Mouse (Mus musculus): ENCODE measurements around the gene Hlx. TPM values are rescaled to one million over a fixed set of nuclear protein-coding genes. Genes with fewer than 3 reads are reported as not detected.

Gene Hlx
- total RNA-seq, 2 experiments from 2014 or later = 23.3 to 39.3 TPM

DNA sequence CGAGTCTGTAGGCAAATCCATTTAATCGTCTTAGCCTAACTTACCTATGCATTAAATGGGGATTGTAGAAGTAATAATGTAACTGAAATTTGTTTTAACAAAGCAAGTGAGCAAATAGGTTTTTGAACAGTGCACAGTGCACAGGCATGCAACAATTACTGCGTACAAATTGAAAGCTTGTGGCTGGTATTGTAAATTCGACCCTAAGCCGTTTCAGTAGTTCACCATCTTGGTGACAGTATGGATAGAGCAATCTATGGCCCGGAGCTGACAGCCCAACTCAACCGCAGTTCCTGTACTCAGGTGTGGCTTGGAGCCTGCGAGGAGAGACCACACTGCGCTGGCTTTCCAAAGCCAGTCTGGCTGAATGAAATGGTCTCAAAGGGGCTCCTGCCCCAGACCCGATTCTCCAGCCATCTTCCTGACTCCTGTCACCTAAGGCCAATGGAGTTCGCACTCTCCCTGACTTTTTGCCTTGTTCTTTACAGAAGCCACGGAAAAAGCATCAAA is 14.7 kb downstream of the Hlx start:
- ATAC-seq (ENCODE audit: poor library complexity, severe bottlenecking) = no peak

DNA sequence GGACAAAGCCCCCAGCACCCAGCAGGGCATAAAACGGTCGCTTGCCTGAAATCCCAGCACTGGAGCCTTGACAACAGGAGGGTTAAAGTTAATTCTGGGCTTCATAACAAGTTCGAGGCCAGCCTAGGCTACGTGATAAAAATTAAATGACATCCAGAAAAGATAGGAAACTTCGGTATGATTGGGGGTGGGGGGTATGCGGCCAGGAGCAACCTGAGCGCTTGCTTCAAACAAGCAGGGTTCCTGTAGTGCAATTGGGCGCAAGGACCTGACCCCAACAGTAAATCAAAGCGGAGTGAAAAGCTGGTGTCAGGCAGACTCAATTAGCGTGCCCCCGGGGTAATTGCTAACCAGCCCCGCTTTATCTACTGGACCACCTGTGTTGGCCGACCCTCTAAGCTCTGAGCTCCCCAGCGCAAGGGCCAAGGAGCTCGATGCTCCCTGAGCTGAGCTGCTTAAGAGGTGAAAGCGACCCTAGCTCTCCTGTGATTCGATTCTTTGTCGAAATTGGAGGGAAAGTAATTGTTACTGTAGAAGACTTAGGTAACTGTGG is 15.3 kb downstream of the Hlx start:
- no peak for ATAC-seq (ENCODE audit: poor library complexity, severe bottlenecking)

DNA sequence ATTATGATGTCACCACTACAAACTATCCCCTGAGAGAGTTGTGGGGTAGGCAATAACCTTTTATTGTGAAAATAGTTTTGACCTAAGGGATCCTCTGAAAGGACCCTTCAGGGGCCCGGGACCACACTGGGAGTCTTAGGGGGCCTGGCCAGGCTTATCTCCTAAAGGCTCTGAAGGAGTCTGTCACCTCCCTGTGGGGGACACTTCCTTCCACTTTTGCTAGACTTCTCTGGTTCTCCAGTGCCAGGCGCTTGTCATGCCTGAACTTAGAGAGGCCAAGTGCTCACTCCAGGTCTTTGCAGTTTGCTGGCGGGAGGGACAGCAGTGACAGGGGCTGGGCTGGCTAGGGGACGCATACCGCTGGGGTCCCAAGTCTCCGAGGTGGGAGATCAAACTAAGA is 16.3 kb downstream of the Hlx start:
- ATAC-seq (ENCODE audit: poor library complexity, severe bottlenecking) = 0 out of 2 replicates have a peak, but pooled peaks have one; percentile 33

DNA sequence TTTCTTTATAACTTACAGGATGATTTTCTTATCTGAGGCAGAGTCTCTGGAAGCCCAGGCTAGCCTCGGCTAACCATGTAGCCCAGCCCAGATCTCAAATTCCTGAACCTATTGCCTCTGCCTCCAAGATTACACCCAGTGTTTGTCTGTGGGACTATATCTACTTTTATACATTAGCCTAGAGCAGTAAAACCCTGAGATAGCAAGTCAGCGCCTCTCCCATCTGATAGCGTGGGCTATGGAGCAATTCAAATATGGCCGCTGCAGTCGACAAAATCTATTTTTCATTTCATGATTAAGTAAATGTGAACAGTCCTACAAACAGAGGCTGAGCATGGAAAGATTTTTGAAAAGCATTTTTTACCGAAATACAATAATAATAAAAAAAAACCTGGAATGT is 16.7 kb downstream of the Hlx start:
- no peak for ATAC-seq (ENCODE audit: poor library complexity, severe bottlenecking)

DNA sequence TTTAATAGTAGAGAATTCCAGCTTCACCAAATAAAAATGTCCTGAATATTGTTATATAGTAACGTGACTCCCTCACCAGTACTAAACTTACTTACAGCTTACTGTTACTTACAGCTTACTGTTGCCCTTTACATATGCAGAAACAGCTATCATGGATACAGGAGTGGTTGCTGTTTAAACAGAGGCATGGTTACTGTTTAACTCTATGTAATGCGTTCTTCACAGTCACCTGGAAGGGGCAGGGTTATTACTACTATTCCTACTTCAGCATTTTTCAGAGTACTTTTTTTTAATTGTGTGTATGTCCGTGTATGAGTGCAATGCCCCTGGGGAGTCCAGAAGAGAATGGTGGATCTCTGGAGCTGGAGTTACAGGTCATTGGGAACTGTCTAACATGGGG is 17.9 kb downstream of the Hlx start:
- ATAC-seq (ENCODE audit: poor library complexity, severe bottlenecking) = no peak

DNA sequence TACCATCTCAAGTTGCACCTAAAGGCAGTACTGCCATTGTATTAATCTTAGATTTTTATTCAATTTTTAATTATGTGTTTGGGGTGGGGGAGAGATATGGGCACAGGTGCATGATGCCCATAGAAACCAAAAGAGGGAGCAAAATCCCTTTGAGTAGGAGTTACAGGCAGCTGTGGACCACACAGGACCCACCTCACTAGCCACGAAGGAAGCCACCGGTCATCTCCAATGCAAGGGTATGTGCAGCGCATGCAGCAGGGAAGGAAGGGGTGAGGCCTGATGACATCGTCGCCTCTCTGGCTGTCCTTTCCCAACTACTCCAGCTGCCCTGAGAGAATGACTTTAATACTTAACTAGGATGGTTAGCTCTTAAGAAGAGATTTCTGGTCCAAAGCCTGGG is 18.7 kb downstream of the Hlx start:
- ATAC-seq (ENCODE audit: poor library complexity, severe bottlenecking) = no peak

DNA sequence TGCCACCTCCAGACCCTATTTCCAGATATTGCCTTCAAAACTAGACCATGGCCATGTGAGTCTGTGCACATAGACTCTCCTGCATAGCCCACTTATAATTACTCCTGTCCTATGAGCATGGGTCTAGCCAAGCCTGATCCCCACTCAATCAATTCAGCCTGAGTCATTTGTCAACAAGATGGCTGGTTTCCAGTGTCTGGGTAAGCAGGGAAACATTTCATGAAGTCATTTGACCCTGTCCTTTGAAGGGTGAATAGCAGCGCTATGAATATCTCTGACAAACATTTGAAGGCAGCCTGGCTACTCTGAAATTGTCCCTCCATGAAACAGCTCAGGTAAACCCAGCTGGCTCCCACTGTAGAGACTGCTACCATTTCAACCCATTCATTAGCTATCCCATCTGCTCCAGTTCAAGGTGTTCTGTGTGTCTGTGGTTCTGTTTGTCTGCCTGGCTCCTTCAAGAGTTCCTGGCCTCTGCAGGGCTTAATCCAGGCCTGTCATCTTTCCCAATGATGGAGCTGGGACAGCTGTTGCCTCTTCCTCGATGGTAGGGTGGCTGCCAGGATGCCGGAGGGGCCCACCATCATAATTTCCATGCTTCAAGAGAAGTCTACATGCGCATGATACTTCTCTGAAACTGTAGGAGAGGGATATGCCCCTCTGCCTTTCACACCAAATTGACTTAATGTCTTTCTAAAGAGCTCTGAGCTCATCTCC is 24.7 kb downstream of the Hlx start:
- no peak for ATAC-seq (ENCODE audit: poor library complexity, severe bottlenecking)

DNA sequence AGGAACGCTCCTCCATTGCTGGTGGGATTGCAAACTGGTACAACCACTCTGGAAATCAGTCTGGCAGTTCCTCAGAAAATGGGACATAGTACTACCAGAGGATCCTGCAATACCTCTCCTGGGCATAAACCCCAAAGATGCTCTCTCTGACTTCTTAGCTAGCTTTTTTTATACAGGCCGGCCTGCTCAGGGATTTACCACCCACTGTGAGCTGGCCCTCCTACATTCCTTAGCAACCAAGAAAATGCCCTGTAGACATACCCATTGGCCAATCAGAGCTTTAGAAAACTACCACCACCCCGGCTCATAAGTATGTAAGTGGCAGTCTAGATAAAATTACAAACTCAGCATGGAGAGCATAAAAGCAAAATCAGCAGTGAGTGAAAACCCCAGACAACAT is 27.5 kb downstream of the Hlx start:
- ATAC-seq (ENCODE audit: poor library complexity, severe bottlenecking) = no peak

DNA sequence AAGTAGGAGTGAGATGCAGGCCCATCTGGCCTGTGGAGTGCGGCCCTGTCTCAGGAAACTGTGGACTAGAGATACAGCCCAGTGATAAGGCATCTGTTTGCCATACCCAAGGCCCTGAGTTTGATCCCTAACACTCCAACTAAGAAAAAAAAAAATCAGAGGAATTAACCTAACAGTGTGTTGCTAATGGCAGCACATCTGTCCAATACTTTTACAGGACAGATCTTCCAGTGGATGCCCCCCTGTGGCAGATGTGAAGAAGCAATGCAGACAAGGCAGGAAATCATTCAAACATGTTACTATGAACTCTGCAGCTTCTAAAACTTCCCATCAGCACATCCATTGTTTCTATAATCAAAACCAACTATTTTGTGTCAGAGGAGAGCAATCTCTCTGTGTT is 33.1 kb downstream of the Hlx start:
- no peak for ATAC-seq (ENCODE audit: poor library complexity, severe bottlenecking)

DNA sequence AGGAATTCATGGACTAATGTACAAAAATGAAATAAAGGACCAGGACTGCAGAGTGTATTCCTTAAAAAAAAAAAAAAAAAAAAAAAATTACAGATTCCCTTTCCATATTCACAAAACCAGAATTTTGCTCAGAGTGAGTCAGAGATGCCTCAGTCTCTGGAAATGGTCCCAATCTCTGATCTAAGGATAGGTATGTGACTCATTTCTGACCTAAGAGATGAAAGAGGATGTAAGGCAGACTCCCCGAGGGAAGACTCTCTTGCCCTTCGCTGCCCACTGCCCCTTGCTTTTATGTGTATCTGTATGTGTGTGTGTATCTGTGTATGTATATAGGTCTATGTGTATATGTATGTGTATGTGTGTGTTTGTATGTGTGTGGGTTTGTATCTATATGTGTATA is 37.0 kb downstream of the Hlx start:
- ATAC-seq (ENCODE audit: poor library complexity, severe bottlenecking) = no peak

DNA sequence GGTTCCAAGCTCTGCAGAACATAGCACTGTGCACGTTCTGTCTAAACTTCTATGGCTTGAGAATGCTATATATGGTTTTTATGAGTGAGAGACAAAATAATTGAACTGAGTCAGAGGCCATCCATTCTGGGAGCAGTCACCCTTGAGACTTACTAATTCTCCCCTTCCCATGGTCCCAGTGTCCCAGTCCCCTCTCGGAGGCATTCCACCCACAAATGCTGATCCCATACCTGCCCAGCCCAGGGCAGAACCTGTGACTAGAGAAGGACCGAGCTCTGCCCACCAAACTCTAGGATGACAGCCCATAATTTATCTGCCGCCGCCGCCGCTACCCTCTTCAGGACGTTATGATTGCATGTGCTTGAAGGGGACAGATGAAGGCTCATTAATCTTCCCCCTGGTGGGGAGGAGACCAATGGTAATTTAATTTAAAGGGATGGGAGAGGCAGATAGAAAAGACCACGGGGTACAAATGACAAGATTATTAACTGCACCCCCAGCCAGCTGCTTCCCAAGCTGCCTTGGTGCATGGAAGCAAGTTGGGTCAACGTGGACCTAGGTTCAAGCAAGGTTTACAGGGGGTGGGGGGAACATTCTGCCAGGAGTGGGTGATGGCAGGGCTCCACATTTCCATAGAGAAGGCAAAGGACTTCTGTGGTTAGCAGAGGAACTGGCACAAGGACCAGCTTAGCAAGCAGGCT is 40.1 kb downstream of the Hlx start:
- ATAC-seq (ENCODE audit: poor library complexity, severe bottlenecking) = no peak

DNA sequence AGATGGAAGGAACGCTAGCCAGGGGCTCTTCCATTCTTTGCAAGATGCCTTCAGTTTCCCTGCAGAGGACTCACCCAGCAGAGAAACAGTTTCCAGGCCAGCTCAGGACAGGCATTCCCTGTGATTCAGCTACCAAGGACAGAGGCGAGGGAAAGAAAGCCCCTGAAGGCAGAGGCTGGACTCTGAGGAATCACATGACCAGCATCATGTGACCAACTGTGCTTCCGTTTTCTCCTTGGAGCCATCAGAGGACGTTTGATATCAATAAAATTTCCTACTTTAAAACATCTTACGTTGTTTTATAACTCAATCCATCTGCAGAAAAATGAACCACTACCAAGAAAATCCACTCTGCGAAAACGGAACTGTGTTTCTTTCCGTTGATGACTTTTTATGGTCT is 41.2 kb downstream of the Hlx start:
- ATAC-seq (ENCODE audit: poor library complexity, severe bottlenecking) = no peak

DNA sequence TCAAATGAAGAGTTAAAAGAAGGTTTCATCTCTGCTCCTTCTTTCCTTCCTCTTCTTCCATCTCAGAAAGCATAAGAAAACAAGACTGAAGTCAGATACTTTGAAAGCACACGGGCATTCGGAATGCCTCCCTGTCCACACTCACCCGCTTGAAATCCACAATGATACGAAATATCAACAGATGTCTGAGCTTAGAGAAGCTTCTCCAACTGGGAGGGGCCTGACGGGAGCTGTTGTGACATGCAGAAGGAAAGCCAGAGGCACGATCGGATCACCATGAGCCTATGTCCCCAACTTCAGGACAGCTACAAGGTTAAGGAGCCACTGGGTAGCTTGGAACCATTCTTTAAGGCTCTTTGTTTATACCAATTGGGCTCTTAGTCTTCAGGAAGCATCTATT is 44.4 kb downstream of the Hlx start:
- no peak for ATAC-seq (ENCODE audit: poor library complexity, severe bottlenecking)

DNA sequence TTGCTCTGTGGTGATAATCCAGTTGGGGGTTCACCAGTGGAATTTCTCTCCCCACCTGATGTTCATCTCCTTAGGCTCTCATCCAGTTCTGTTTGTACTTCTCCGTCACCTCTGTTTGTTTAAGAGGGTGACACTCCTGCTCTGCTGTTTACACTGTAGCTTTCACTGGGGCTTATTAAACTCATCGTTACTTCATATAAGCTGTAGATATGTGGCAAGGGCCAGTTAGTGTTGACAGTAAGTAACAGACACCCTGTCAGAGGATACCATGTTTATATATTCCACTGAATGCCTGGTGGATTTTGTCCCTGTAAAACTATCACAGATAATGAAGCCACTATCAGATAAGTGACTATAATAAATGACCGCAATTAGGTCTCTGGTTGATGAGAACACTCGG is 44.9 kb downstream of the Hlx start:
- ATAC-seq (ENCODE audit: poor library complexity, severe bottlenecking) = no peak

DNA sequence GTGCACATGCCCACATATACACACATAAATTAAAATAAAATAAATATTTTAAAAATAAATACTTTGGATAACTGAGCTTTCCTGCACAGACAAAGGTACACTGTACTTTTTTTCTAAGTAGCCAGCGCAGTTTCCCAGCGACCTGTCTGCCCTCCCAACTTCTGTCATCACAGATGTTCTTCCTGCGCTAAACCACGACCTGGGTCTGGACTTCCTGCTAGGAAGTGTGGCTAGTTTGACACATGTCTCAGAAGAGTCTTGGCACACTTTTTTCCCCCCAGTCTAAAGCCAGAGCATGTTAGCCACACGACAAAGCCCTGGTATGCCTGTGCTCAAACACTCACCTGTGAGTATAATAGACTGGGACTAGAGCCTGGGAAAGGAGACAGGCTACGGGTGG is 48.9 kb downstream of the Hlx start:
- ATAC-seq (ENCODE audit: poor library complexity, severe bottlenecking) = peak; percentile 76

DNA sequence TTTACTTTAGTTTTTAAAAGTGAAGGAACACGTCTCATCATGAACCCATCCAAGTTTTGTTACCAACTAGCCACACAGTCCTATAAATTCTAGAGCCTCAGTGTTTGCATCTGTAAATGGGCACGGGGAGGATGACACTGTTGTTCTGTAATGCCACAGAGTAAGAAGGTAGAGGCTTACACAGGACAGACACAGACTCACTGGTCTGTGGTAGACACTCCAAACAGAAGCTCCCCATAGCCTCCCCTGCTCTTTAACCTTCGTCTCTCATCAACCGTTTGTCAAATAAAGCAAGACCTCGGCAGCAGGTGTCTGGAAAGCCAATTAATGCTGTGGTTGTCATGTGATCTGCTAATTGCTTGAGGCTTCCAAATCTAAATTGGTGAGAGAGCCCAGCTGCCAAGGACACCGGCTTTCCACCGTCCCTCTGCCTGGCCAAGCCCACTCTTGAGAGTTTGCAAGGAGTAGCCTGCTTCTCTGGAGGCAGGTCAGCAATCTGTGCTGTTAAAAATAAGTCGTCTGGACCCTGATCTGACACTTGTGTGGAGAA is 52.9 kb downstream of the Hlx start:
- no peak for ATAC-seq (ENCODE audit: poor library complexity, severe bottlenecking)

DNA sequence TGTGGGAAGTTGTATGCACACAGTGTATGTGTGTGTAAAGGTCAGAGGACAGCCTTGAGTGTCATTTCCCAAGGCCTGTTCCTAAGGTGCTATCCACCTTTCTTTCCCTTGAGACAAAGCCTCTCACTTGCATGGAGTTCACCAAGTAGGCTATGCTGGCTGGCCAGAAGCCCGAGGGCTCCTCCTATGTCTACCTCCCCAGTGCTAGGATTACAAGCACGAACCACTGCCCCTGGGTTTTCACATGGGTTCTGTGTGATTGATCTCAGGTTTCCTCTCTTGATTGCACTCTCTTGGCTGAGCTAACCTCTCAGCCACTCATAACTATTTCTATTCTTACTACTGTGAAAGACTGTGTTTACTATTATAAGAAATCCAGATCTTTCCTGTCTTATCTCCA is 54.8 kb downstream of the Hlx start:
- ATAC-seq (ENCODE audit: poor library complexity, severe bottlenecking) = no peak

Other genes starting within 250 kb of the Hlx start
- gene Marc1, start 78.7 kb upstream of the Hlx start, total RNA-seq (2015) = 0.62 TPM in 1 of 2 replicates, not detected in the other
- gene Marc1, start 78.7 kb upstream of the Hlx start, total RNA-seq (2017) = 0.37 TPM in 1 of 2 replicates, not detected in the other
- gene Marc2, start 113.8 kb upstream of the Hlx start, total RNA-seq (2015) = 141 and 187 TPM in 2 replicates
- 52.3 and 73.3 TPM in 2 replicates for gene Marc2, start 113.8 kb upstream of the Hlx start, total RNA-seq (2017)
- not detected in 2 replicates for gene C130074G19Rik, start 150.6 kb upstream of the Hlx start, total RNA-seq (2015)
- gene C130074G19Rik, start 150.6 kb upstream of the Hlx start, total RNA-seq (2017) = not detected in 2 replicates